Mouse (Mus musculus): ENCODE results near the gene Arhgap40. TPM values are rescaled to one million over a fixed set of nuclear protein-coding genes. Genes with fewer than 3 reads are reported as not detected.
A peak's percentile ranks its signal among the peaks of the same experiment; 100 is the strongest.

The Arhgap40 gene
- total and polyA plus RNA-seq, 2 experiments from 2014 or later = 0.42 TPM; not detected in 1

DNA sequence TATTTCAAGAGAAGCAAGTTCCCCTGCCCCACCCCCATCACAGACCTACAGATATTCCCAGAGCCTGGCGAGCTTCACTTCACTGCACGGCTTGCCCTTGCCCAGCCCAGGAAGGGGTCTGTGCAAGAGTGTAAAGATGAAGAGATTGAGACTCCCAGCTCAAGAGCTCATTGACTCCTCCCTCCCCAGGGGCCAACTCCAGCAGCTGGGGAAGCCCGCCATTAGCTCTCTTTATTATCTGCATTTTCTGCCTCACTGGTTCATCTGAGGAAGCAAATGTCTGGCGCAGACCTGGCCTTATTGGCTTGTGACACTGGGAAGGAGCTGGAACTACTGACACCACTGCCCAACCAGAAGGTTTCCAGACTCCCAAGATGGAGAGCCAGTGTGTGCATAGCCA is 67.4 kb downstream of the Arhgap40 start:
- no peak overlapping the region for H3K27ac ChIP-seq (ENCODE audit: low read depth)
- no peaks in the 10 kb centered on the region for H3K36me3 ChIP-seq (replicated peaks; ENCODE audit: control insufficient read depth, insufficient read depth, low read length)
- no peak for DNase-seq (ENCODE audit: low spot score)
- no peak overlapping the region for H3K9ac ChIP-seq (replicated peaks; ENCODE audit: low read depth, low read length)
- H3K9me3 ChIP-seq (replicated peaks; ENCODE audit: control insufficient read depth, low read length) = no peaks in the 10 kb centered on the region
- TF ChIP-seq CTCF (IDR thresholded peaks at IDR 0.05; ENCODE audit: low read depth) (no peak), EP300 (IDR thresholded peaks at IDR 0.05; ENCODE audit: low read depth) (no peak)
- no peak overlapping the region for H3K4me2 ChIP-seq (ENCODE audit: low read depth, low read length)
- ATAC-seq (ENCODE audit: insufficient read depth, low read depth) = no peak
- no peak overlapping the region for H3K4me3 ChIP-seq (ENCODE audit: low read depth, low read length)
- no peaks in the 10 kb centered on the region for H3K4me1 ChIP-seq (ENCODE audit: control insufficient read depth, insufficient read depth)
- H3K27me3 ChIP-seq (ENCODE audit: control insufficient read depth, insufficient read depth, low read length) = no peaks in the 10 kb centered on the region
- whole genome bisulfite sequencing = 37% methylated on average over 4 of the region's 4 CpGs

DNA sequence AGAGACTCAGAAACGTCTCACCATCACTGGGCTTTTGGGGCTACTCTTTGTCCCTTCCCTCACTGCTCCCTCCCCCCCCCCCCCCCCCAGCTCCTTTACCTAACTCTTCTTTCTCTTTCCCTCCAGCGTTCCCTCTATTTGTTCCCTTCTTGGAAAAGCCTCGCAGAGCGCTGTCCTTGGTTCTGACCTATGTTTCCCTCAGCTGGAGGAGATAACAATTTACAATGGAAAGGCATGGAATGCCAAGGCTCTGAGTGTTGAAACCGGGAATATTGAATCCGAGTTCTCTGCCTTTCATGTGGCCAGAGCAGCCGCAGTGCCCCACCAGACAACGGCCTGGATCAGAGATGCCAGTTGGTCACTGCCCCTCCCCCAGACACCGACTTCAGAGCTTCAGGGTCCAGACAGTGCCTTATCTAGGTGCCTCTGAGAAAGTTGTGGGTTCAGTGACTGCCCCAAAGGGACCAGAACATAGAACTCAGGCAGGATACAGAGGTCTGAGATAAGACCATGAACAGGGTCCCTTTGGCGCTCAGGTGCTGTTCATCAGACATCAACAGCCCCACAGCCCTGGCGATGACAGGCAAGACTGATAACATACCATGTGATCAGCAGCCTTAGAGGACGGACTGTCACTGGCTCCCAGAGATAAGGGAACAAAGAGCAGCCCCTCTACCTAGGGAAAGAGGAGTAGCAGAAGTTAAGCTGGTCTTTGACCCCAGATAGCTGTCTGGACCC is 72.2 kb downstream of the Arhgap40 start:
- peak; percentile 49 for DNase-seq (ENCODE audit: low spot score)
- 2% methylated on average over 12 of the region's 12 CpGs for whole genome bisulfite sequencing
- no peaks in the 10 kb centered on the region for H3K27me3 ChIP-seq (ENCODE audit: control insufficient read depth, insufficient read depth, low read length)

DNA sequence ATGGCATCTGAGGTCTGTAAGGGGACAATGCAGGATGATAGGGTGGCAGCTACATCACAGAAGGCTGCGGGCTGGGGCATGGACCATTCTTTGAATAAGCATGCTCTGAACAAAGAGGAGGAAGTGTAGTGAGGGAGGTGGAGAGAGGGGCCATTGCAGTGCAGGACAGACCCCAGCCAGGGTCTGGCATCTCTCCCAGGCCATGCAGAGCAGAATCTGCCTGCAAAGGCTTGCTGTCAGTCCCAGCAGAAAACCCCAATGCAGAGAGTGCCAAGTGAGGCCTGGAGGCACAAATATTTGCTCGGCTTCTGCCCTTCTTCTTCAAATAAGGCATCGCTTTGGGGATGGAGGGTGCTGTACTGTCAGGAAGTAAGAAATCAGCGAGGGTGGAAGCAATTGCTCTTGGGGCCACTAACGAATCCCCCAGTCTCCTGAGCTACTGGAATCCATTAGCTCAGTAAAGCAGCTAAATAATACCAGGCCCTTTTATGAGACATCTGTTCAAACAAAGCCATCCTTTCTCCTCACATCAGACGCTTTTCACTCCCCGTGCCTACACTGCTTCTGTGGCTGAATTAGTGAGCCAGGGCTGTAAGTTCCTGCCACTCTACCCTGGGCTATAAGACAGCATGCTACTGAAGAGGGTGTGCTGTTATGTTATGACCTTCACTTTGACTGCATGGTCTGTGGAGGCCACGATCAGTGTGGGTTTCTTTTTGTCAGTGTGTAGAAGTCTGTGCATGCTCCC is 76.1 kb downstream of the Arhgap40 start:
- no peaks in the 10 kb centered on the region for H3K27me3 ChIP-seq (ENCODE audit: control insufficient read depth, insufficient read depth, low read length)
- H3K36me3 ChIP-seq (replicated peaks; ENCODE audit: control insufficient read depth, insufficient read depth, low read length) = no peaks in the 10 kb centered on the region
- no peaks in the 10 kb centered on the region for H3K9me3 ChIP-seq (replicated peaks; ENCODE audit: control insufficient read depth, low read length)
- H3K4me1 ChIP-seq (ENCODE audit: control insufficient read depth, insufficient read depth) = no peaks in the 10 kb centered on the region
- DNase-seq (ENCODE audit: low spot score) (no peak), ATAC-seq (ENCODE audit: insufficient read depth, low read depth) (no peak)
- no peak overlapping the region for H3K4me2 ChIP-seq (ENCODE audit: low read depth, low read length)
- H3K4me3 ChIP-seq (ENCODE audit: low read depth, low read length) = no peak overlapping the region
- 50% methylated on average over 8 of the region's 8 CpGs for WGBS
- TF ChIP-seq EP300 (IDR thresholded peaks at IDR 0.05; ENCODE audit: low read depth) (no peak), CTCF (IDR thresholded peaks at IDR 0.05; ENCODE audit: low read depth) (no peak)
- no peak overlapping the region for H3K9ac ChIP-seq (replicated peaks; ENCODE audit: low read depth, low read length)
- no peak overlapping the region for H3K27ac ChIP-seq (ENCODE audit: low read depth)

More for the DNA sequence above, 72.2 kb downstream of the Arhgap40 start:
- no peak overlapping the region for H3K27ac ChIP-seq (ENCODE audit: low read depth)
- H3K4me3 ChIP-seq (ENCODE audit: low read depth, low read length) = no peak overlapping the region
- no peak for TF ChIP-seq CTCF (IDR thresholded peaks at IDR 0.05; ENCODE audit: low read depth)
- no peak for TF ChIP-seq EP300 (IDR thresholded peaks at IDR 0.05; ENCODE audit: low read depth)
- H3K36me3 ChIP-seq (replicated peaks; ENCODE audit: control insufficient read depth, insufficient read depth, low read length) = no peaks in the 10 kb centered on the region
- no peak overlapping the region for H3K9ac ChIP-seq (replicated peaks; ENCODE audit: low read depth, low read length)
- ATAC-seq (ENCODE audit: insufficient read depth, low read depth) = no peak
- H3K4me2 ChIP-seq (ENCODE audit: low read depth, low read length) = no peak overlapping the region
- no peaks in the 10 kb centered on the region for H3K9me3 ChIP-seq (replicated peaks; ENCODE audit: control insufficient read depth, low read length)
- H3K4me1 ChIP-seq (ENCODE audit: control insufficient read depth, insufficient read depth) = no peaks in the 10 kb centered on the region

DNA sequence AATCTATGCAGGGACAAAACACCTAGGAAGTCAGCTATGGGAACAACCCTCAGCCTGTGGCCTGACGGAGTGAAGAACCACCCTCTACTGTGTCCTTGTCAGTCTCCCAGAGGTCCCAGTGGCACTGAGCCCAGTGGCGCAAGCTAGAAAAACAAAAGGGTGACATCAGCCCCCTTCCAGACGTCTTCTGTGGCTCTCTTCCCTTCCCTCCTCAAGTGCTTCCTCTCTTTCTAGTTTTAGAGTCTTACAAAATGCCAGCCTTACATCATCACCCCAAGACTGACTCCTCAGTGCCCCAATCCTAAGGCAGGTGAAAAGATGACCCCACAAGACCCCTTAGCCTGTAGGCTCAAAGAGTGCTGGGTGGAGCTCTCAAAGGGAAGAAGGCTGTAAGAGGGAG is 77.9 kb downstream of the Arhgap40 start:
- WGBS = 41% methylated on average over 3 of the region's 3 CpGs
- ATAC-seq (ENCODE audit: insufficient read depth, low read depth) (no peak), DNase-seq (ENCODE audit: low spot score) (no peak)
- Histone ChIP-seq H3K27me3 (ENCODE audit: control insufficient read depth, insufficient read depth, low read length) (peaks cover 11% of the 10 kb centered on the region), H3K4me1 (ENCODE audit: control insufficient read depth, insufficient read depth) (no peaks in the 10 kb centered on the region), H3K36me3 (replicated peaks; ENCODE audit: control insufficient read depth, insufficient read depth, low read length) (no peaks in the 10 kb centered on the region), H3K4me3 (ENCODE audit: low read depth, low read length) (no peak overlapping the region), H3K9ac (replicated peaks; ENCODE audit: low read depth, low read length) (no peak overlapping the region), H3K4me2 (ENCODE audit: low read depth, low read length) (no peak overlapping the region), H3K9me3 (replicated peaks; ENCODE audit: control insufficient read depth, low read length) (no peaks in the 10 kb centered on the region), H3K27ac (ENCODE audit: low read depth) (no peak overlapping the region)
- TF ChIP-seq CTCF (IDR thresholded peaks at IDR 0.05; ENCODE audit: low read depth) = no peak
- TF ChIP-seq EP300 (IDR thresholded peaks at IDR 0.05; ENCODE audit: low read depth) = no peak

DNA sequence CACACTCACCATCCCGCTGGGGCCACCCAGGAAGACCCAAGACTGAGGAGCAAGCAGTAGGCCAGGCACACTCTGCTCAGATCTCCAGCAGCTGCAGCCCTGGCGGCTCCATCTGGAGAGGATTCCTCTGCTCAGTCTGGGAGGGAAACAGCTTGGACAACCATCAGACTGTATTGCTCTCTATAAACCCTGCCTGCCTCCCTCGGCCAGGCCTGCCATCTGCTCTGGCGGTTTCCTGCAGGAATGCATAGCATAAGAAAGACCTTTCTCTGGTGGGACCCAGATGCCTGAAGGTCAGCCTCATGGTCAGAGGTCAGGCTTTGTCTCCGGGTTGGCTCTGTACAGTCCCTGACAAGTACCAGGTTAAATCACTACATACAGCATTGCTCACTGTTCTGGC is 78.7 kb downstream of the Arhgap40 start:
- peaks cover 12% of the 10 kb centered on the region for H3K27me3 ChIP-seq (ENCODE audit: control insufficient read depth, insufficient read depth, low read length)
- TF ChIP-seq EP300 (IDR thresholded peaks at IDR 0.05; ENCODE audit: low read depth) (no peak), CTCF (IDR thresholded peaks at IDR 0.05; ENCODE audit: low read depth) (no peak)
- 44% methylated on average over 5 of the region's 5 CpGs for WGBS
- no peaks in the 10 kb centered on the region for H3K9me3 ChIP-seq (replicated peaks; ENCODE audit: control insufficient read depth, low read length)
- ATAC-seq (ENCODE audit: insufficient read depth, low read depth) (no peak), DNase-seq (ENCODE audit: low spot score) (no peak)
- no peak overlapping the region for H3K27ac ChIP-seq (ENCODE audit: low read depth)
- no peak overlapping the region for H3K9ac ChIP-seq (replicated peaks; ENCODE audit: low read depth, low read length)
- H3K4me2 ChIP-seq (ENCODE audit: low read depth, low read length) = no peak overlapping the region
- no peaks in the 10 kb centered on the region for H3K4me1 ChIP-seq (ENCODE audit: control insufficient read depth, insufficient read depth)
- H3K36me3 ChIP-seq (replicated peaks; ENCODE audit: control insufficient read depth, insufficient read depth, low read length) = no peaks in the 10 kb centered on the region
- no peak overlapping the region for H3K4me3 ChIP-seq (ENCODE audit: low read depth, low read length)
